Mouse (Mus musculus) v-Abl transformed pro-B cells (cell line): ENCODE data around the gene Poldip3.

Source experiments
- in situ Hi-C, 2 experiments: fragments of 400-800 bp; cut with MboI; formaldehyde crosslinking; loops; one replicate each; pipeline ENCODE4 v1.15.1; 2025; ENCODE audit not compliant: unreplicated experiment in 2 of 2

Gene Poldip3

GRCm38 (mm10) chr15:83089429-83089605, 59.9 kb downstream of the Poldip3 start, which contains the start of gene Serhl:
Serhl (plus strand) TSS chr15:83089506.
- in situ Hi-C loops: loop anchor here in 1 of 2 experiments (10.0 kb wide), 1 partner anchor 115 kb away; no protein-coding TSS in a partner anchor

- in situ Hi-C loops: loop anchor here in 1 of 2 experiments (10.0 kb wide), 1 partner anchor 116 kb away; no protein-coding TSS in a partner anchor
These were observed 60.4 kb downstream of the Poldip3 start for GRCm38 (mm10) chr15:83088495-83089428.

GRCm38 (mm10) chr15:83086636-83087328, 62.4 kb downstream of the Poldip3 start:
- in situ Hi-C loops: loop anchor here in 1 of 2 experiments (10.0 kb wide), 1 partner anchor 118 kb away; no protein-coding TSS in a partner anchor

GRCm38 (mm10) chr15:83085901-83086300, 63.3 kb downstream of the Poldip3 start:
- in situ Hi-C loops: loop anchor here in 1 of 2 experiments (10.0 kb wide), 1 partner anchor 119 kb away; no protein-coding TSS in a partner anchor

- in situ Hi-C loops: loop anchor here in 1 of 2 experiments (10.0 kb wide), 1 partner anchor 121 kb away; no protein-coding TSS in a partner anchor
These were observed 65.1 kb downstream of the Poldip3 start for GRCm38 (mm10) chr15:83084022-83084640.

GRCm38 (mm10) chr15:83083530-83083929, 65.7 kb downstream of the Poldip3 start:
- in situ Hi-C loops: loop anchor here in 1 of 2 experiments (10.0 kb wide), 1 partner anchor 121 kb away; no protein-coding TSS in a partner anchor
